Mouse (Mus musculus) skeletal muscle tissue, postnatal 0 days (tissue): ENCODE measurements around the gene Gm6164. TPM values are rescaled to one million over a fixed set of nuclear protein-coding genes. Genes with fewer than 3 reads are reported as not detected.

Source experiments
- polyA plus RNA-seq: library from polyadenylated mRNA; unstranded; fragments of >200 nt; fragmentation: Nextera tagmentation; extraction: Ambion mirVana; gene quantifications from 2 replicates; pipeline ENCODE4 v1.2.1, GENCODE M21; 2015

The Gm6164 gene
- polyA plus RNA-seq = not detected in 2 replicates

GRCm38 (mm10) chr7:20205507-20205906 lies at the start of gene Gm6164:
Gm6164 (minus strand) TSS chr7:20205607.

GRCm38 (mm10) chr7:20233728-20234127 lies 28.3 kb upstream of the Gm6164 start, which contains the start of gene Gm4498:
Gm4498 (minus strand) TSS chr7:20233828.

GRCm38 (mm10) chr7:20193410-20193809 lies 12.0 kb downstream of the Gm6164 start, which contains the start of gene Vmn1r95:
Vmn1r95 (plus strand) TSS chr7:20193710.

GRCm38 (mm10) chr7:20168277-20168676 lies 37.1 kb downstream of the Gm6164 start, which contains the start of gene Vmn1r94:
Vmn1r94 (minus strand) TSS chr7:20168377.

Other genes starting within 250 kb of the Gm6164 start
- gene Ceacam20, start 240.2 kb downstream of the Gm6164 start, polyA plus RNA-seq = not detected in 2 replicates
- not detected in 2 replicates for gene Nlrp9b, start 214.1 kb downstream of the Gm6164 start, polyA plus RNA-seq
- gene Vmn1r91, start 105.9 kb downstream of the Gm6164 start, polyA plus RNA-seq = not detected in 2 replicates
- gene Gm16442, start 83.0 kb downstream of the Gm6164 start, polyA plus RNA-seq = not detected in 2 replicates
- gene Vmn1r93, start 66.5 kb downstream of the Gm6164 start, polyA plus RNA-seq = not detected in 2 replicates
- not detected in 2 replicates for gene Vmn1r94, start 37.2 kb downstream of the Gm6164 start, polyA plus RNA-seq
- not detected in 2 replicates for gene Vmn1r95, start 11.9 kb downstream of the Gm6164 start, polyA plus RNA-seq
- gene Gm4498, start 28.2 kb upstream of the Gm6164 start, polyA plus RNA-seq = not detected in 2 replicates
- gene Gm5890, start 57.2 kb upstream of the Gm6164 start, polyA plus RNA-seq = not detected in 2 replicates
- gene Gm4133, start 128.5 kb upstream of the Gm6164 start, polyA plus RNA-seq = not detected in 2 replicates
- gene Gm5728, start 169.8 kb upstream of the Gm6164 start, polyA plus RNA-seq = not detected in 2 replicates
- gene Vmn1r100, start 212.3 kb upstream of the Gm6164 start, polyA plus RNA-seq = not detected in 2 replicates
- gene Vmn1r101, start 237.0 kb upstream of the Gm6164 start, polyA plus RNA-seq = not detected in 2 replicates